Mouse (Mus musculus) C2C12 (cell line): Measurements from ENCODE around the gene Isca2.

Experiments used
- CEBPB ChIP-seq: IDR thresholded peaks from one replicate; pipeline ENCODE4 v1.6.1; 2011; ENCODE audit warnings: low read depth, mild to moderate bottlenecking, control low read depth, moderate library complexity
- CTCF ChIP-seq: IDR thresholded peaks from one replicate; pipeline ENCODE4 v1.5.1; 2011; ENCODE audit not compliant: control insufficient read depth, insufficient read depth, insufficient read length
- MAX ChIP-seq: IDR thresholded peaks from one replicate; pipeline ENCODE4 v1.6.1; 2011; ENCODE audit warnings: mild to moderate bottlenecking, control low read depth
- MYOD1 ChIP-seq: IDR thresholded peaks from one replicate; pipeline ENCODE4 v1.6.1; 2011; ENCODE audit warnings: low read depth; ENCODE audit not compliant: control insufficient read depth, insufficient read length
- MYOG ChIP-seq: IDR thresholded peaks from one replicate; pipeline ENCODE4 v1.6.1; 2011; ENCODE audit not compliant: control insufficient read depth, insufficient read length; ENCODE audit errors: extremely low read depth
- USF1 ChIP-seq: IDR thresholded peaks from one replicate; pipeline ENCODE4 v1.6.1; 2011; ENCODE audit warnings: low read depth, mild to moderate bottlenecking, control low read depth, moderate library complexity

GRCm38 (mm10) chr12:84772726-84773441 lies at the start of gene Isca2, which contains the start of gene Npc2:
- TF ChIP-seq CTCF = no peak
- TF ChIP-seq MAX = no peak
- no peak for TF ChIP-seq MYOG
- no peak for TF ChIP-seq USF1
- TF ChIP-seq MYOD1 = no peak
- no peak for TF ChIP-seq CEBPB
